Mouse (Mus musculus): ENCODE data around the gene Eci1. TPM values are rescaled to one million over a fixed set of nuclear protein-coding genes. Genes with fewer than 3 reads are reported as not detected.

Eci1 gene
- polyA plus RNA-seq, 1 experiment, result 46.4 TPM

DNA sequence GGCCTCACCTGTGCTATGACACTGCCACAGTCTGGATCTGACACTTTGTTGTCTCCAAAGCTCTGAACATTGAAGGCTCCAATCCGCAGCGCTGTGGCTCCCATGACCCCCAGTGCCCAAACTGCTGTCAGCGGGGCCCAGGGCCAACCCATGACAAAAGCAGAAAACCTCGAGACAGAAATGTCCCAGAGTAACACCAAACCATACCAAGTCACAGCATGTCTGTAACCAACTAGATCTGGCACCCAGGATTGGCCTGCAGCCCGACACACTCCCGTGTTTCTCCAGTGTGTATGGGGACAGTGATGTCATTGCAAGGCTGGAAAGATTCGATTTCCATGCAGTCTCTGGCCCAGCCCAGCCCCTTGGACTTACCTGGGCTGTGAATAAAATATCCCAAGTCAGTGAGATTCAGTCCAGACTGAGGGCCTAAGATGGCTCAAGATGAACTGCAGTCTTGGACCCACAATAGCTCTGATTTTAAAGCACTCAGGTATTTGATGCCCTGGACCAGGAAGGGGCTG, 16.3 kb downstream of the Eci1 start, which contains the start of gene Dnase1l2:
Gene Dnase1l2, minus strand, starts transcription at position 474 of the 524 bp plus-strand sequence.
- no peak within 1 kb of the TSS for H3K27ac ChIP-seq (ENCODE audit: insufficient read depth, low read length)
- TF ChIP-seq EP300 (IDR thresholded peaks at IDR 0.05; ENCODE audit: insufficient read depth, low read depth, low read length), result no peak
- TF ChIP-seq POLR2A (IDR thresholded peaks at IDR 0.05; ENCODE audit: insufficient read depth, low read length), result no peak
- no peak for TF ChIP-seq CTCF (IDR thresholded peaks at IDR 0.05; ENCODE audit: low read depth, low read length)

DNA sequence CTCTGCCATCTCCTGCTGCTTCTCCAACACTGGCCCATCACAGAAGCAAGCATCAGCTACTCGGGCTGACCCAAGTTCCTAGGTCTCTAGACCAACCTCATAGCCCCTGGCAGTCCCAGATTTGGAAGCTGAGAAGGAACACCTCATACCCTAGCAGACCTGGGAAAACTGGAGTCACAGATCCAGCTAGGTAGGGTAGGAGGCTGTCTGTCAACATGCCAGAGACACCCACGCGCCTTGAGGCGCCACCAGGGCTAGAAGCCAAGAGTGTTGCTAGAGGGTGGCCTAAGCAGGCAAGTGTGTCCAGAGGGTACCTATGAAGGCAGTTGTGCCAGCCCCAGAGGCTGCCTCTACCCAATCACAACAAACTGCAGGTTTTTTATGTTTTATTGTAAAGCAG, 17.0 kb downstream of the Eci1 start:
- Histone ChIP-seq H3K4me3 (ENCODE audit: low read depth, low read length) (no peak overlapping the region), H3K4me1 (ENCODE audit: control insufficient read depth, insufficient read depth, low read length) (peaks cover 2% of the 10 kb centered on the region), H3K36me3 (ENCODE audit: control insufficient read depth, insufficient read depth, low read length, poor library complexity, severe bottlenecking) (peaks cover 5% of the 10 kb centered on the region; the same call in 1 of the 2 replicates), H3K9me3 (replicated peaks; ENCODE audit: control insufficient read depth, insufficient read depth, low read length, poor library complexity, severe bottlenecking) (no peaks in the 10 kb centered on the region), H3K27me3 (ENCODE audit: control insufficient read depth, insufficient read depth, low read length, poor library complexity, severe bottlenecking) (no peaks in the 10 kb centered on the region), H3K27ac (ENCODE audit: insufficient read depth, low read length) (no peak overlapping the region), H3K9ac (ENCODE audit: low read depth, poor library complexity, severe bottlenecking) (no peak overlapping the region)
- TF ChIP-seq EP300 (IDR thresholded peaks at IDR 0.05; ENCODE audit: insufficient read depth, low read depth, low read length), result no peak

More for the DNA sequence above, 16.3 kb downstream of the Eci1 start, which contains the start of gene Dnase1l2:
- Histone ChIP-seq H3K4me1 (ENCODE audit: control insufficient read depth, insufficient read depth, low read length) (peaks cover 2% of the 10 kb centered on the region), H3K27me3 (ENCODE audit: control insufficient read depth, insufficient read depth, low read length, poor library complexity, severe bottlenecking) (no peaks in the 10 kb centered on the region), H3K36me3 (ENCODE audit: control insufficient read depth, insufficient read depth, low read length, poor library complexity, severe bottlenecking) (peaks cover 6% of the 10 kb centered on the region; the same call in 1 of the 2 replicates), H3K4me3 (ENCODE audit: low read depth, low read length) (no peak within 1 kb of the TSS), H3K9ac (ENCODE audit: low read depth, poor library complexity, severe bottlenecking) (no peak within 1 kb of the TSS), H3K9me3 (replicated peaks; ENCODE audit: control insufficient read depth, insufficient read depth, low read length, poor library complexity, severe bottlenecking) (no peaks in the 10 kb centered on the region)

DNA sequence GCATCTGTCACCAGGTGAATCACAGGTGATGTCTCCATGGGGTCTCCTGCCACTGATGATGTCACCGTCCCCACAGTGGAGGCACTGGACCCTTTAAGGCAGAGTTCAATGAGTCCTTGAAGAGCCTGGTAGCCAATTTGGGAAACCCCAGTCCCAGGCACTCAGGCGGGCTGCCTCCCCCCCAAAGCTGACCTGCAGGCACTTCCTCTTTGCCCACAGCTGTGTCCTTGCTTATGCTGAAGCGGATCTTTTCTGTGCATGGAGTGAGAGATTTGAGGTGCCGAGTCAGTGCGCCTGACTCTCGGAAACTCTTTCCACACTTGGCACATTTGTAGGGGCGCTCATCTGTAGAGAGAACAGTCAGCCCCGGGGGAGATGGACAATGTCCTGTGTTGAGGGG, 20.1 kb downstream of the Eci1 start:
- Histone ChIP-seq H3K36me3 (ENCODE audit: control insufficient read depth, insufficient read depth, low read length, poor library complexity, severe bottlenecking) (peaks cover 5% of the 10 kb centered on the region), H3K9me3 (replicated peaks; ENCODE audit: control insufficient read depth, insufficient read depth, low read length, poor library complexity, severe bottlenecking) (no peaks in the 10 kb centered on the region), H3K27me3 (ENCODE audit: control insufficient read depth, insufficient read depth, low read length, poor library complexity, severe bottlenecking) (no peaks in the 10 kb centered on the region), H3K27ac (ENCODE audit: insufficient read depth, low read length) (no peak overlapping the region), H3K4me1 (ENCODE audit: control insufficient read depth, insufficient read depth, low read length) (peaks cover 2% of the 10 kb centered on the region), H3K9ac (ENCODE audit: low read depth, poor library complexity, severe bottlenecking) (no peak overlapping the region), H3K4me3 (ENCODE audit: low read depth, low read length) (no peak overlapping the region)
- TF ChIP-seq POLR2A (IDR thresholded peaks at IDR 0.05; ENCODE audit: insufficient read depth, low read length), result no peak

DNA sequence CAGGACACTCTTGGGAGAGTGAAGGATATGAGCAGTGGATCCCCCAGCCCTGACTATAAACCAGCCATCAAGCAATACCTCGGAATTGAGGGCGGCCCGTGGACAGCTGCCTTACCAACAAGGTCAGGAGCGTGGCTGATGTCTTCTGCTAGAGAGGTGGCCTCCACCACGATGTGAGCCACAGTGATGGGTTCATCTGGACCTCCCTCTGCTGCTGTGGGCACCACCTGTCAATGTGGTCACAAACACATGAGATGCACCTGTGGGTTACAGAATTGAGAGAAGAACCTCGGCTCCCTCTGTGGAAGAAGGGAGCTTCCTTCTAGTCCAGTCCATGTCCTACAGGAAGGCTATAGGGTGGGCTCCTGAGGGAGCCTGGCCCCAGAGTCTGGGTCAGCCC, 23.1 kb downstream of the Eci1 start:
- Histone ChIP-seq H3K9ac (ENCODE audit: low read depth, poor library complexity, severe bottlenecking) (no peak overlapping the region), H3K27me3 (ENCODE audit: control insufficient read depth, insufficient read depth, low read length, poor library complexity, severe bottlenecking) (no peaks in the 10 kb centered on the region), H3K36me3 (ENCODE audit: control insufficient read depth, insufficient read depth, low read length, poor library complexity, severe bottlenecking) (peaks cover under 1% of the 10 kb centered on the region), H3K4me1 (ENCODE audit: control insufficient read depth, insufficient read depth, low read length) (no peaks in the 10 kb centered on the region), H3K27ac (ENCODE audit: insufficient read depth, low read length) (no peak overlapping the region), H3K9me3 (replicated peaks; ENCODE audit: control insufficient read depth, insufficient read depth, low read length, poor library complexity, severe bottlenecking) (no peaks in the 10 kb centered on the region), H3K4me3 (ENCODE audit: low read depth, low read length) (no peak overlapping the region)
- TF ChIP-seq EP300 (IDR thresholded peaks at IDR 0.05; ENCODE audit: insufficient read depth, low read depth, low read length) (no peak), CTCF (IDR thresholded peaks at IDR 0.05; ENCODE audit: low read depth, low read length) (no peak), POLR2A (IDR thresholded peaks at IDR 0.05; ENCODE audit: insufficient read depth, low read length) (no peak)

DNA sequence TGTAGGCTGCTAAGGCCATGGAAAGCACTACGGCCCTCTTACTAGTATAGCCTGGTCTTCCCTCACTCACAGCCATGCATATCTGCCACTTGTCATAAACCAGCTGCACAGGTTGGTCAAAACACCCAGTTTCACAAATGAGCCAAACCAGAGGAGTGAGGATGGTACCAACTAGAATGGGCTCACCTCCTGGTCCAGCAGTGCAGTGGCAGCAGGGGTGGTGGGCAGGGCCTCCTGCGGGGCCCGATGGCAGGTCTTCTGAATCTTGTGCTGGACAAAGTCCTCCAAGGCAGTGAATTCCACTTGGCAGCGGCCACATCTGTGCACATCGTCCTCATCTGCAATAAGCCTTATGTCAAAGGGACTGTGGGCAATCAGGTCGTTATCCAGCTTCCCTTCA, 24.8 kb downstream of the Eci1 start:
- Histone ChIP-seq H3K4me1 (ENCODE audit: control insufficient read depth, insufficient read depth, low read length) (no peaks in the 10 kb centered on the region), H3K27me3 (ENCODE audit: control insufficient read depth, insufficient read depth, low read length, poor library complexity, severe bottlenecking) (no peaks in the 10 kb centered on the region), H3K9ac (ENCODE audit: low read depth, poor library complexity, severe bottlenecking) (no peak overlapping the region), H3K27ac (ENCODE audit: insufficient read depth, low read length) (no peak overlapping the region), H3K36me3 (ENCODE audit: control insufficient read depth, insufficient read depth, low read length, poor library complexity, severe bottlenecking) (no peaks in the 10 kb centered on the region; the same call in none of the 2 replicates), H3K9me3 (replicated peaks; ENCODE audit: control insufficient read depth, insufficient read depth, low read length, poor library complexity, severe bottlenecking) (no peaks in the 10 kb centered on the region), H3K4me3 (ENCODE audit: low read depth, low read length) (no peak overlapping the region)
- TF ChIP-seq EP300 (IDR thresholded peaks at IDR 0.05; ENCODE audit: insufficient read depth, low read depth, low read length) (no peak), POLR2A (IDR thresholded peaks at IDR 0.05; ENCODE audit: insufficient read depth, low read length) (no peak), CTCF (IDR thresholded peaks at IDR 0.05; ENCODE audit: low read depth, low read length) (no peak)

DNA sequence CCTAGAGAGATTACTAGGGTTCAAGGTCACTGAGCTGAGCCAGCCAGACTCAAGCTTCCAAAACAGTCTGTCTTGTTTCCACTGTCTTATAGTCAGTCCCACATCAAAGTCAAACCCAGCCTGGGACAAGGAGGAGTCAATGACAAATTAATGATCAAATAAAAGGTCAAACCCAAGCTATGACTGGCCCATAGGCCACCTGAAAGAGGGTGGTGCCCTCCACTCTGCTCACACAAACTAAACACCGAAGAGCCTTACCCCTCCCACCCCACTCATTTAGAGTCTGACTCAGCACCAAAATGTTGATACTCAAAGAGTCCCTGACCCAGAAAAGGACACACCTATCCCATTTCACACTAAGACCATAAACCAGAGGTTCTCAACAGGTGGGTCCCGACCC, 26.9 kb downstream of the Eci1 start:
- TF ChIP-seq CTCF (IDR thresholded peaks at IDR 0.05; ENCODE audit: low read depth, low read length) (no peak), POLR2A (IDR thresholded peaks at IDR 0.05; ENCODE audit: insufficient read depth, low read length) (no peak), EP300 (IDR thresholded peaks at IDR 0.05; ENCODE audit: insufficient read depth, low read depth, low read length) (no peak)
- H3K4me3 ChIP-seq (ENCODE audit: low read depth, low read length), result no peak overlapping the region

More for the DNA sequence above, 26.9 kb downstream of the Eci1 start:
- H3K36me3 ChIP-seq (ENCODE audit: control insufficient read depth, insufficient read depth, low read length, poor library complexity, severe bottlenecking), result no peaks in the 10 kb centered on the region; the same call in 1 of the 2 replicates
- H3K27ac ChIP-seq (ENCODE audit: insufficient read depth, low read length), result no peak overlapping the region
- no peaks in the 10 kb centered on the region for H3K9me3 ChIP-seq (replicated peaks; ENCODE audit: control insufficient read depth, insufficient read depth, low read length, poor library complexity, severe bottlenecking)
- H3K27me3 ChIP-seq (ENCODE audit: control insufficient read depth, insufficient read depth, low read length, poor library complexity, severe bottlenecking), result no peaks in the 10 kb centered on the region
- H3K9ac ChIP-seq (ENCODE audit: low read depth, poor library complexity, severe bottlenecking), result no peak overlapping the region
- H3K4me1 ChIP-seq (ENCODE audit: control insufficient read depth, insufficient read depth, low read length), result no peaks in the 10 kb centered on the region
